Mouse (Mus musculus): ENCODE measurements at regions not wholly inside any gene's neighbourhood (a gene's known extent, or its start where the extent isn't known, plus 50 kb on each side); places are given as distances from the start of the nearest gene placed in this dataset.
A peak's percentile ranks its signal among the peaks of the same experiment; 100 is the strongest.

GRCm38 (mm10) chr17:87569981-87570380 is 65.8 kb upstream of the Epcam start:
- Histone ChIP-seq H3K4me3 (ENCODE audit: low read depth, low read length) (no peak overlapping the region), H3K9ac (ENCODE audit: low read depth, low read length) (no peak overlapping the region), H3K27me3 (replicated peaks; ENCODE audit: control insufficient read depth, insufficient read depth, low read length) (no peaks in the 10 kb centered on the region; the same call in 1 of the 2 replicates), H3K36me3 (ENCODE audit: control insufficient read depth, insufficient read depth, low read length) (no peaks in the 10 kb centered on the region), H3K9me3 (ENCODE audit: control insufficient read depth, low read length) (no peaks in the 10 kb centered on the region), H3K4me1 (replicated peaks; ENCODE audit: control insufficient read depth, insufficient read depth, low read length) (0 out of 2 replicates have a peak, but pooled peaks cover 7% of the 10 kb centered on the region), H3K4me2 (no peak overlapping the region), H3K27ac (ENCODE audit: low read depth, low read length) (no peak overlapping the region)
- DNase-seq (ENCODE audit: low spot score): no peak
- 74% methylated on average over 9 of the region's 9 CpGs for WGBS
- ATAC-seq (replicated peaks; ENCODE audit: low FRiP score): no peak

- H3K9ac ChIP-seq (ENCODE audit: low read depth, low read length): 0 out of 2 replicates have a peak overlapping the region, but pooled peaks have one; percentile 6
- H3K27me3 ChIP-seq (replicated peaks; ENCODE audit: control insufficient read depth, insufficient read depth, low read length): no peaks in the 10 kb centered on the region; the same call in 1 of the 2 replicates
- 0 out of 2 replicates have a peak, but pooled peaks cover 7% of the 10 kb centered on the region for H3K4me1 ChIP-seq (replicated peaks; ENCODE audit: control insufficient read depth, insufficient read depth, low read length)
- H3K4me2 ChIP-seq: peak overlapping the region; percentile 55
- no peak overlapping the region for H3K4me3 ChIP-seq (ENCODE audit: low read depth, low read length)
- WGBS: 59% methylated on average over 18 of the region's 18 CpGs
- H3K36me3 ChIP-seq (ENCODE audit: control insufficient read depth, insufficient read depth, low read length): no peaks in the 10 kb centered on the region
- ATAC-seq (replicated peaks; ENCODE audit: low FRiP score): peak; percentile 11; the same call in 1 of the 2 replicates
- DNase-seq (ENCODE audit: low spot score): no peak
- no peaks in the 10 kb centered on the region for H3K9me3 ChIP-seq (ENCODE audit: control insufficient read depth, low read length)
- H3K27ac ChIP-seq (ENCODE audit: low read depth, low read length): no peak overlapping the region
Observed at GRCm38 (mm10) chr17:87570676-87571344, 65.0 kb upstream of the Epcam start.

- H3K9me3 ChIP-seq (ENCODE audit: control insufficient read depth, low read length): no peaks in the 10 kb centered on the region
- peak overlapping the region; percentile 55 for H3K4me2 ChIP-seq
- 0 out of 2 replicates have a peak overlapping the region, but pooled peaks have one; percentile 6 for H3K9ac ChIP-seq (ENCODE audit: low read depth, low read length)
- DNase-seq (ENCODE audit: low spot score) (peak; percentile 88), ATAC-seq (replicated peaks; ENCODE audit: low FRiP score) (peak; percentile 76)
- WGBS: 18% methylated on average over 18 of the region's 18 CpGs
- no peaks in the 10 kb centered on the region for H3K36me3 ChIP-seq (ENCODE audit: control insufficient read depth, insufficient read depth, low read length)
- H3K4me1 ChIP-seq (replicated peaks; ENCODE audit: control insufficient read depth, insufficient read depth, low read length): 0 out of 2 replicates have a peak, but pooled peaks cover 7% of the 10 kb centered on the region
- no peaks in the 10 kb centered on the region; the same call in 1 of the 2 replicates for H3K27me3 ChIP-seq (replicated peaks; ENCODE audit: control insufficient read depth, insufficient read depth, low read length)
- no peak overlapping the region for H3K4me3 ChIP-seq (ENCODE audit: low read depth, low read length)
- no peak overlapping the region for H3K27ac ChIP-seq (ENCODE audit: low read depth, low read length)
Observed at GRCm38 (mm10) chr17:87571345-87571932, 64.3 kb upstream of the Epcam start.

- H3K27me3 ChIP-seq (replicated peaks; ENCODE audit: control insufficient read depth, insufficient read depth, low read length): no peaks in the 10 kb centered on the region
- 50% methylated on average over 6 of the region's 6 CpGs for WGBS
- no peaks in the 10 kb centered on the region for H3K4me1 ChIP-seq (replicated peaks; ENCODE audit: control insufficient read depth, insufficient read depth, low read length)
- no peak overlapping the region for H3K4me2 ChIP-seq
- ATAC-seq (replicated peaks; ENCODE audit: low FRiP score) (no peak), DNase-seq (ENCODE audit: low spot score) (no peak)
- peaks cover 3% of the 10 kb centered on the region for H3K9me3 ChIP-seq (ENCODE audit: control insufficient read depth, low read length)
- H3K36me3 ChIP-seq (ENCODE audit: control insufficient read depth, insufficient read depth, low read length): no peaks in the 10 kb centered on the region
- H3K27ac ChIP-seq (ENCODE audit: low read depth, low read length): no peak overlapping the region
- no peak overlapping the region for H3K4me3 ChIP-seq (ENCODE audit: low read depth, low read length)
- no peak overlapping the region for H3K9ac ChIP-seq (ENCODE audit: low read depth, low read length)
Observed at GRCm38 (mm10) chr17:87583575-87583974, 52.2 kb upstream of the Epcam start.

GRCm38 (mm10) chr17:87585355-87585754 is 50.4 kb upstream of the Epcam start:
- ATAC-seq (replicated peaks; ENCODE audit: low FRiP score) (no peak), DNase-seq (ENCODE audit: low spot score) (no peak)

More at GRCm38 (mm10) chr17:87585355-87585754, 50.4 kb upstream of the Epcam start:
- Histone ChIP-seq H3K27me3 (replicated peaks; ENCODE audit: control insufficient read depth, insufficient read depth, low read length) (no peaks in the 10 kb centered on the region), H3K4me1 (replicated peaks; ENCODE audit: control insufficient read depth, insufficient read depth, low read length) (no peaks in the 10 kb centered on the region), H3K9me3 (ENCODE audit: control insufficient read depth, low read length) (peaks cover 3% of the 10 kb centered on the region; the same call in 1 of the 2 replicates), H3K36me3 (ENCODE audit: control insufficient read depth, insufficient read depth, low read length) (no peaks in the 10 kb centered on the region), H3K4me3 (ENCODE audit: low read depth, low read length) (no peak overlapping the region), H3K9ac (ENCODE audit: low read depth, low read length) (no peak overlapping the region), H3K27ac (ENCODE audit: low read depth, low read length) (no peak overlapping the region), H3K4me2 (no peak overlapping the region)
- 69% methylated on average over 6 of the region's 6 CpGs for WGBS
